Mouse (Mus musculus): ENCODE measurements around the gene Ipo5. TPM values are rescaled to one million over a fixed set of nuclear protein-coding genes. Genes with fewer than 3 reads are reported as not detected.

The Ipo5 gene
- polyA plus RNA-seq, 1 experiment from 2014 or later = 77.9 TPM

GRCm38 (mm10) chr14:120933624-120934023 lies 22.6 kb downstream of the Ipo5 start:
- Histone ChIP-seq H3K4me1 (ENCODE audit: control insufficient read depth, insufficient read depth, low read length) (no peaks in the 10 kb centered on the region), H3K36me3 (ENCODE audit: control insufficient read depth, insufficient read depth, low read length) (peaks cover 5% of the 10 kb centered on the region), H3K27me3 (ENCODE audit: control insufficient read depth, insufficient read depth, low read length) (no peaks in the 10 kb centered on the region), H3K9me3 (replicated peaks; ENCODE audit: control insufficient read depth, low read length) (no peaks in the 10 kb centered on the region), H3K4me2 (ENCODE audit: low read depth, low read length) (no peak overlapping the region), H3K27ac (ENCODE audit: low read length) (no peak overlapping the region), H3K9ac (ENCODE audit: low read length) (no peak overlapping the region), H3K4me3 (replicated peaks; ENCODE audit: low read length) (no peak overlapping the region)
- 93% methylated on average over 8 of the region's 8 CpGs for WGBS
- ATAC-seq (ENCODE audit: insufficient read depth, low FRiP score) = no peak

- Histone ChIP-seq H3K9me3 (replicated peaks; ENCODE audit: control insufficient read depth, low read length) (no peaks in the 10 kb centered on the region), H3K4me2 (ENCODE audit: low read depth, low read length) (no peak overlapping the region), H3K36me3 (ENCODE audit: control insufficient read depth, insufficient read depth, low read length) (peaks cover 9% of the 10 kb centered on the region), H3K4me3 (replicated peaks; ENCODE audit: low read length) (no peak overlapping the region), H3K27me3 (ENCODE audit: control insufficient read depth, insufficient read depth, low read length) (no peaks in the 10 kb centered on the region), H3K27ac (ENCODE audit: low read length) (no peak overlapping the region), H3K4me1 (ENCODE audit: control insufficient read depth, insufficient read depth, low read length) (no peaks in the 10 kb centered on the region), H3K9ac (ENCODE audit: low read length) (no peak overlapping the region)
- no peak for ATAC-seq (ENCODE audit: insufficient read depth, low FRiP score)
- 47% methylated on average over 1 of the region's 1 CpGs for WGBS
Measured at GRCm38 (mm10) chr14:120937102-120937501, 26.1 kb downstream of the Ipo5 start.

- H3K4me3 ChIP-seq (replicated peaks; ENCODE audit: low read length) = no peak overlapping the region
- H3K4me1 ChIP-seq (ENCODE audit: control insufficient read depth, insufficient read depth, low read length) = no peaks in the 10 kb centered on the region
- no peak for ATAC-seq (ENCODE audit: insufficient read depth, low FRiP score)
- H3K27me3 ChIP-seq (ENCODE audit: control insufficient read depth, insufficient read depth, low read length) = no peaks in the 10 kb centered on the region
- WGBS = 64% methylated on average over 9 of the region's 9 CpGs
- no peak overlapping the region for H3K27ac ChIP-seq (ENCODE audit: low read length)
- 0 out of 2 replicates have a peak overlapping the region, but pooled peaks have one; percentile 11 for H3K9ac ChIP-seq (ENCODE audit: low read length)
- no peak overlapping the region for H3K4me2 ChIP-seq (ENCODE audit: low read depth, low read length)
- no peaks in the 10 kb centered on the region for H3K9me3 ChIP-seq (replicated peaks; ENCODE audit: control insufficient read depth, low read length)
- H3K36me3 ChIP-seq (ENCODE audit: control insufficient read depth, insufficient read depth, low read length) = peaks cover 30% of the 10 kb centered on the region
Measured at GRCm38 (mm10) chr14:120942803-120943202, 31.8 kb downstream of the Ipo5 start.

- Histone ChIP-seq H3K36me3 (ENCODE audit: control insufficient read depth, insufficient read depth, low read length) (peaks cover 40% of the 10 kb centered on the region), H3K4me3 (replicated peaks; ENCODE audit: low read length) (no peak overlapping the region), H3K4me2 (ENCODE audit: low read depth, low read length) (no peak overlapping the region), H3K9me3 (replicated peaks; ENCODE audit: control insufficient read depth, low read length) (peaks cover 5% of the 10 kb centered on the region; the same call in 1 of the 2 replicates), H3K27ac (ENCODE audit: low read length) (no peak overlapping the region), H3K27me3 (ENCODE audit: control insufficient read depth, insufficient read depth, low read length) (no peaks in the 10 kb centered on the region), H3K9ac (ENCODE audit: low read length) (no peak overlapping the region), H3K4me1 (ENCODE audit: control insufficient read depth, insufficient read depth, low read length) (no peaks in the 10 kb centered on the region)
- peak; percentile 49; the same call in 1 of the 2 replicates for ATAC-seq (ENCODE audit: insufficient read depth, low FRiP score)
- WGBS = 49% methylated on average over 7 of the region's 7 CpGs
Measured at GRCm38 (mm10) chr14:120945146-120945545, 34.1 kb downstream of the Ipo5 start.

- H3K4me1 ChIP-seq (ENCODE audit: control insufficient read depth, insufficient read depth, low read length) = no peaks in the 10 kb centered on the region
- H3K9ac ChIP-seq (ENCODE audit: low read length) = no peak overlapping the region
- 72% methylated on average over 8 of the region's 8 CpGs for WGBS
- H3K36me3 ChIP-seq (ENCODE audit: control insufficient read depth, insufficient read depth, low read length) = peaks cover 37% of the 10 kb centered on the region
- H3K4me2 ChIP-seq (ENCODE audit: low read depth, low read length) = no peak overlapping the region
- H3K27me3 ChIP-seq (ENCODE audit: control insufficient read depth, insufficient read depth, low read length) = no peaks in the 10 kb centered on the region
- H3K27ac ChIP-seq (ENCODE audit: low read length) = no peak overlapping the region
- H3K4me3 ChIP-seq (replicated peaks; ENCODE audit: low read length) = no peak overlapping the region
- peaks cover 5% of the 10 kb centered on the region; the same call in 1 of the 2 replicates for H3K9me3 ChIP-seq (replicated peaks; ENCODE audit: control insufficient read depth, low read length)
- no peak for ATAC-seq (ENCODE audit: insufficient read depth, low FRiP score)
Measured at GRCm38 (mm10) chr14:120947104-120947503, 36.1 kb downstream of the Ipo5 start.

- H3K27ac ChIP-seq (ENCODE audit: low read length) = no peak overlapping the region
- WGBS = 91% methylated on average over 5 of the region's 5 CpGs
- no peak for ATAC-seq (ENCODE audit: insufficient read depth, low FRiP score)
- H3K4me3 ChIP-seq (replicated peaks; ENCODE audit: low read length) = no peak overlapping the region
- H3K27me3 ChIP-seq (ENCODE audit: control insufficient read depth, insufficient read depth, low read length) = no peaks in the 10 kb centered on the region
- H3K9me3 ChIP-seq (replicated peaks; ENCODE audit: control insufficient read depth, low read length) = peaks cover 5% of the 10 kb centered on the region; the same call in 1 of the 2 replicates
- no peak overlapping the region for H3K4me2 ChIP-seq (ENCODE audit: low read depth, low read length)
- peaks cover 31% of the 10 kb centered on the region for H3K36me3 ChIP-seq (ENCODE audit: control insufficient read depth, insufficient read depth, low read length)
- no peaks in the 10 kb centered on the region for H3K4me1 ChIP-seq (ENCODE audit: control insufficient read depth, insufficient read depth, low read length)
- no peak overlapping the region for H3K9ac ChIP-seq (ENCODE audit: low read length)
Measured at GRCm38 (mm10) chr14:120949002-120949401, 38.0 kb downstream of the Ipo5 start.

- no peak for ATAC-seq (ENCODE audit: insufficient read depth, low FRiP score)
- H3K9me3 ChIP-seq (replicated peaks; ENCODE audit: control insufficient read depth, low read length) = peaks cover 5% of the 10 kb centered on the region; the same call in 1 of the 2 replicates
- no peak overlapping the region for H3K4me3 ChIP-seq (replicated peaks; ENCODE audit: low read length)
- no peak overlapping the region for H3K9ac ChIP-seq (ENCODE audit: low read length)
- peaks cover 28% of the 10 kb centered on the region for H3K36me3 ChIP-seq (ENCODE audit: control insufficient read depth, insufficient read depth, low read length)
- H3K4me1 ChIP-seq (ENCODE audit: control insufficient read depth, insufficient read depth, low read length) = no peaks in the 10 kb centered on the region
- H3K27ac ChIP-seq (ENCODE audit: low read length) = no peak overlapping the region
- no peaks in the 10 kb centered on the region for H3K27me3 ChIP-seq (ENCODE audit: control insufficient read depth, insufficient read depth, low read length)
- H3K4me2 ChIP-seq (ENCODE audit: low read depth, low read length) = no peak overlapping the region
- 84% methylated on average over 2 of the region's 2 CpGs for WGBS
Measured at GRCm38 (mm10) chr14:120950068-120950467, 39.0 kb downstream of the Ipo5 start.

GRCm38 (mm10) chr14:120952434-120952833 lies 41.4 kb downstream of the Ipo5 start:
- Histone ChIP-seq H3K4me3 (replicated peaks; ENCODE audit: low read length) (no peak overlapping the region), H3K27ac (ENCODE audit: low read length) (no peak overlapping the region), H3K9ac (ENCODE audit: low read length) (no peak overlapping the region), H3K27me3 (ENCODE audit: control insufficient read depth, insufficient read depth, low read length) (no peaks in the 10 kb centered on the region), H3K4me2 (ENCODE audit: low read depth, low read length) (no peak overlapping the region), H3K4me1 (ENCODE audit: control insufficient read depth, insufficient read depth, low read length) (no peaks in the 10 kb centered on the region), H3K36me3 (ENCODE audit: control insufficient read depth, insufficient read depth, low read length) (peaks cover 16% of the 10 kb centered on the region), H3K9me3 (replicated peaks; ENCODE audit: control insufficient read depth, low read length) (peaks cover 5% of the 10 kb centered on the region; the same call in 1 of the 2 replicates)
- no peak for ATAC-seq (ENCODE audit: insufficient read depth, low FRiP score)
- 46% methylated on average over 2 of the region's 2 CpGs for WGBS

- H3K27ac ChIP-seq (ENCODE audit: low read length) = no peak overlapping the region
- no peaks in the 10 kb centered on the region for H3K27me3 ChIP-seq (ENCODE audit: control insufficient read depth, insufficient read depth, low read length)
- H3K4me2 ChIP-seq (ENCODE audit: low read depth, low read length) = no peak overlapping the region
- H3K9me3 ChIP-seq (replicated peaks; ENCODE audit: control insufficient read depth, low read length) = no peaks in the 10 kb centered on the region
- WGBS = 62% methylated on average over 8 of the region's 8 CpGs
- H3K9ac ChIP-seq (ENCODE audit: low read length) = no peak overlapping the region
- ATAC-seq (ENCODE audit: insufficient read depth, low FRiP score) = no peak
- no peaks in the 10 kb centered on the region for H3K4me1 ChIP-seq (ENCODE audit: control insufficient read depth, insufficient read depth, low read length)
- H3K4me3 ChIP-seq (replicated peaks; ENCODE audit: low read length) = no peak overlapping the region
- no peaks in the 10 kb centered on the region for H3K36me3 ChIP-seq (ENCODE audit: control insufficient read depth, insufficient read depth, low read length)
Measured at GRCm38 (mm10) chr14:120960551-120960950, 49.5 kb downstream of the Ipo5 start.

Measured in stomach, embryonic 16.5 days (tissue).